ENCODE assay signal across 13 mouse cellular contexts in the genomic region with DNA sequence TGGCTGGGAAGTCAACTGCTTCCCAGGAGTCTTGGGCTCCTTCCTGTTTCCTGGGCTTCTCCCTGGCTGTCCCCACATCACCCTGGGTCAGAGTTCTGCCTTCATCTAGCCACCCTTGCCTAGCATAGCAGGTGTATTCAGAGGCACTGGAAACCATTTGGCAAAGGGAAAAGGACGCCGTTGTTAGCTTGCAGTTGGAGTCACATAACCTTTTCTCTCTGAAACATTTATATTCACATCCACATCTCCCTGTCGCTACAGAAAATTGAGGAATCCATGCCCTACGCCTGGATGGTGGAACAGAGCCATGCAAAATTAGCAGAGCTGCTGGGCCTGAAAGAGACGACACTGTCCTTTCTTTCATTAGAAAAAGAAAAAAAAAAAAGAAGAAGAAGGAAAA. TPM values are rescaled to one million over a fixed set of nuclear protein-coding genes. Genes with fewer than 3 reads are reported as not detected.
DNase-seq lines count a peak whose midpoint lies in the region; ATAC-seq lines count a peak whose summit lies in the region.
"Had no signal": no experiment of that assay in that cellular context is flagged by ENCODE, and none has a peak within 500 bp of the region (broad histone marks: within the 10 kb centered on the region; RNA-seq: fewer than 3 reads in every experiment).

No protein-coding gene starts in this region.

- intact Hi-C loops in left cerebral cortex, postnatal 4 days (cut with DNase I), result no loop called here

- ATAC-seq in inflammation-experienced regulatory T-cells, adult 6 months, result no peak
- ATAC-seq: Patski had no signal

- peak; percentile 33 for DNase-seq in layer of hippocampus, adult 11-12 months (ENCODE audit: low spot score)
- DNase-seq in layer of hippocampus, adult 9-10 months (ENCODE audit: low spot score), result no peak
- DNase-seq in brain, embryonic 18.5 days (ENCODE audit: low read depth, low spot score), result peak; percentile 34
- DNase-seq in frontal cortex, adult 2 months (ENCODE audit: extremely low spot score in 1 of 2, low spot score in 1 of 2), result peak; percentile 14 to 40
- DNase-seq in left cerebral cortex, postnatal 4 days, result peak; percentile 17
- no peak for DNase-seq in B cell, adult 2 months
- DNase-seq: gastrocnemius, postnatal 36 days; kidney, postnatal 10 days; spleen, adult 18-20 months; thymus, postnatal 4 days had no signal

RNA-seq across cellular contexts. Expression of gene Tecta, which starts 17.7 kb away (rescaled TPM):
- polyA plus RNA-seq in frontal cortex, adult 2 months (2012; rRNA removed), result 0.34 and 0.36 TPM in 2 replicates
- total RNA-seq in left cerebral cortex, postnatal 4 days (2021), result 1 to 10 TPM in 1 of 2 experiments, under 1 TPM in 1; 0.70 to 1.1 TPM
- polyA plus RNA-seq in inflammation-experienced regulatory T-cells, adult 6 months (2017; shearing (Covaris generic)), result not detected
- polyA plus RNA-seq: macrophage had no signal

Comparison
In these comparisons a context has a peak if more than half of its experiments do, and no peak if none do; other contexts are left out.
1. DNase-seq: peak in layer of hippocampus, adult 11-12 months (single experiment), brain, embryonic 18.5 days (single experiment), frontal cortex, adult 2 months (2 of 2) and left cerebral cortex, postnatal 4 days (single experiment); none in layer of hippocampus, adult 9-10 months (single experiment) and B cell, adult 2 months (0 of 2).